Mouse (Mus musculus): ENCODE measurements at regions not wholly inside any gene's neighbourhood (a gene's known extent, or its start where the extent isn't known, plus 50 kb on each side); places are given as distances from the start of the nearest gene placed in this dataset.

DNA sequence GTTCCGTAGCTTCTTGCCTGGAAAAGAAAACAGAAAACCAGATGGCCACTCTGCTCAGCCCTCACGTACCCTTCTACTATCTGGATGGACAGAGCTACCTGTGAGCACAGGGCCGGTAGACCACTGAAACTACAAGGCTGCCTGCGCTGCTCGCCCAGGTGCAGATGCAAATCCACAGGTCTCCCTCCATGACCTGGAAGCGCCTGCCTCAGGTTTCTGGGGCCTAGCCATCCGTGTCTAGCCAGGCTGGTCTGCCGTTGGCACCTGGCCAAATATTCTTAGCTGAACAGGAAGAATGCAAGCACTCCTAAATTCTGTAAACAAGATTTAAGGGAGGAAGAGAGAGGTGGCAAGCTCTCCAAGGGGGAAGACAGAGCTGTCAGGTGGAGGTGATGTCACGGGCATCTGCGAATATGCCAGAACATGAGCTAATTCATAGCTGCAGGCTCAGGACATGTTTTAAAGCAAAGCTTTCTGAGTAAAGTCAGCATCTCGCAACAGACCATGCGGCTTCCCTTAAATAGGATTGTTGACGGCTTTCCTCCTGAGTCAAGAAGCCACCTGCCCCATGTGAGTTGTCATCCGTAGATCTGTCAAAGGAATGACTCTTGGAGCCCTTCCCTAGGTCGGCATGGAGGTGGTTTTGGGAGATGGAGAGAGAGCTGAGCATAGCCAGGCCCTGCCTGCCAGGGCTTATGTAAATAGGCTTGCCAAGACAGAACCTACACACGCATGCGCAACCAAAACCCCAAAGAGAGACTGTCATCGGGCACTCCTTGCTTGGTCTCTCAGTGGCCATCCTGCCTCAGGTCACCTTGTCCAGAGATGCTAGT lies 76.8 kb upstream of the Synm start:
- no peak overlapping the region for H3K9ac ChIP-seq (replicated peaks)
- no peaks in the 10 kb centered on the region for H3K9me3 ChIP-seq (ENCODE audit: low read length)
- H3K27ac ChIP-seq (ENCODE audit: low read depth): no peak overlapping the region
- H3K4me3 ChIP-seq (ENCODE audit: low read depth, low read length): no peak overlapping the region
- 76% methylated on average over 18 of the region's 18 CpGs for WGBS (ENCODE audit: insufficient replicate concordance)
- no peak overlapping the region for H3K4me2 ChIP-seq (ENCODE audit: low read depth, low read length)
- TF ChIP-seq EP300 (IDR thresholded peaks at IDR 0.05; ENCODE audit: low read depth) (no peak), CTCF (IDR thresholded peaks at IDR 0.05; ENCODE audit: low read depth) (no peak)
- H3K4me1 ChIP-seq (ENCODE audit: insufficient read depth): no peaks in the 10 kb centered on the region
- DNase-seq (no peak), ATAC-seq (no peak)
- no peaks in the 10 kb centered on the region for H3K27me3 ChIP-seq (ENCODE audit: insufficient read depth, low read length)
- no peaks in the 10 kb centered on the region for H3K36me3 ChIP-seq (replicated peaks; ENCODE audit: insufficient read depth, low read length)

- Histone ChIP-seq H3K9ac (replicated peaks) (no peak overlapping the region), H3K9me3 (ENCODE audit: low read length) (no peaks in the 10 kb centered on the region), H3K27me3 (ENCODE audit: insufficient read depth, low read length) (no peaks in the 10 kb centered on the region), H3K4me2 (ENCODE audit: low read depth, low read length) (no peak overlapping the region), H3K27ac (ENCODE audit: low read depth) (no peak overlapping the region), H3K4me1 (ENCODE audit: insufficient read depth) (no peaks in the 10 kb centered on the region), H3K36me3 (replicated peaks; ENCODE audit: insufficient read depth, low read length) (no peaks in the 10 kb centered on the region), H3K4me3 (ENCODE audit: low read depth, low read length) (no peak overlapping the region)
- TF ChIP-seq CTCF (IDR thresholded peaks at IDR 0.05; ENCODE audit: low read depth) (no peak), EP300 (IDR thresholded peaks at IDR 0.05; ENCODE audit: low read depth) (no peak)
- no peak for DNase-seq
- no peak for ATAC-seq
- WGBS (ENCODE audit: insufficient replicate concordance): 54% methylated on average over 2 of the region's 2 CpGs
Measured at GRCm38 (mm10) chr7:67831738-67832137, 72.2 kb upstream of the Synm start.

DNA sequence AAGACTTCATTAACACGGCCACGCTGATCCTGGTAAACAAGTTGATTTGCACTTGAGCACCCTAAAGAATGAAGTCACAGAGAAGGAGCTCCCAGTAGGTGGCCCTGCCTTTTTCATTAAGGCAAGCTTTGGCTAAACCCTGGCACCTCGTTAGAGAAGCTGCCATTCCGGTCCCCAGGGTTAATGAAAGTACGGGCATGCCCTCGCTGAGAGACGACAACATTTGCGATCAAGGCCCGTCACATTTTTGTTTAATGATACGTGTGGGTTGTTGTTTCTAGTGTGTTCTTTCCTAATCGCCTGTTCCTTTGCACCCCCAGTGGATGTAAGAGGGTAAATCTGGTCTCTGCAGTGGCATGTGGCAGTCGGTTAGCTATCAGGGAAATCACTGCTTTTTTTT lies 67.8 kb upstream of the Synm start:
- H3K4me1 ChIP-seq (ENCODE audit: insufficient read depth): no peaks in the 10 kb centered on the region
- no peaks in the 10 kb centered on the region for H3K27me3 ChIP-seq (ENCODE audit: insufficient read depth, low read length)
- TF ChIP-seq EP300 (IDR thresholded peaks at IDR 0.05; ENCODE audit: low read depth) (no peak), CTCF (IDR thresholded peaks at IDR 0.05; ENCODE audit: low read depth) (no peak)
- DNase-seq (no peak), ATAC-seq (no peak)
- no peaks in the 10 kb centered on the region for H3K36me3 ChIP-seq (replicated peaks; ENCODE audit: insufficient read depth, low read length)
- no peak overlapping the region for H3K4me3 ChIP-seq (ENCODE audit: low read depth, low read length)
- WGBS (ENCODE audit: insufficient replicate concordance): 58% methylated on average over 12 of the region's 12 CpGs
- no peak overlapping the region for H3K4me2 ChIP-seq (ENCODE audit: low read depth, low read length)
- H3K9ac ChIP-seq (replicated peaks): no peak overlapping the region
- H3K27ac ChIP-seq (ENCODE audit: low read depth): no peak overlapping the region
- no peaks in the 10 kb centered on the region for H3K9me3 ChIP-seq (ENCODE audit: low read length)

DNA sequence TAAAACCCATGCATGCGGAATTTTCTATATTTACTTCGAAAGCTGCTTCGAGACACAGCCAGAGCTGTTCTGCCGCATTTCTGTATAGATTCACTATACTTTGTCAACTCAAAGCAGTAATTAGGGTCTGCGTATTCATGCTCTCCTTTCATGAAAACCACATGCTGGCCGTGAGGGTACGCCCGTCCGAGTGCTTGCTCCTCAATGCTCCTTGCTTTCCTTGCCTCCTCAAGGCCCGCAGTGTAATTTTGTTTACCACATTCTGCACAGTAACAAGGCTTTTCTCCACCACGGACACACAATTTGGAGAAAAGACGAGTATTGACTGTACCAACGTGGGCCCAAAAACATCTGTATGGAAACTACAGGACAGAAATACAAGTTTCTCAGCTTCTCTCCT lies 67.4 kb upstream of the Synm start:
- Histone ChIP-seq H3K4me2 (ENCODE audit: low read depth, low read length) (no peak overlapping the region), H3K36me3 (replicated peaks; ENCODE audit: insufficient read depth, low read length) (no peaks in the 10 kb centered on the region), H3K27me3 (ENCODE audit: insufficient read depth, low read length) (no peaks in the 10 kb centered on the region), H3K9ac (replicated peaks) (no peak overlapping the region), H3K4me1 (ENCODE audit: insufficient read depth) (no peaks in the 10 kb centered on the region), H3K27ac (ENCODE audit: low read depth) (no peak overlapping the region), H3K4me3 (ENCODE audit: low read depth, low read length) (no peak overlapping the region), H3K9me3 (ENCODE audit: low read length) (no peaks in the 10 kb centered on the region)
- 82% methylated on average over 13 of the region's 13 CpGs for WGBS (ENCODE audit: insufficient replicate concordance)
- ATAC-seq: no peak
- TF ChIP-seq EP300 (IDR thresholded peaks at IDR 0.05; ENCODE audit: low read depth): no peak
- no peak for TF ChIP-seq CTCF (IDR thresholded peaks at IDR 0.05; ENCODE audit: low read depth)
- no peak for DNase-seq

- Histone ChIP-seq H3K4me2 (ENCODE audit: low read depth, low read length) (no peak overlapping the region), H3K27me3 (ENCODE audit: insufficient read depth, low read length) (no peaks in the 10 kb centered on the region), H3K9me3 (ENCODE audit: low read length) (no peaks in the 10 kb centered on the region), H3K4me1 (ENCODE audit: insufficient read depth) (no peaks in the 10 kb centered on the region), H3K9ac (replicated peaks) (no peak overlapping the region), H3K4me3 (ENCODE audit: low read depth, low read length) (no peak overlapping the region), H3K27ac (ENCODE audit: low read depth) (no peak overlapping the region), H3K36me3 (replicated peaks; ENCODE audit: insufficient read depth, low read length) (no peaks in the 10 kb centered on the region)
- no peak for DNase-seq
- 83% methylated on average over 6 of the region's 6 CpGs for WGBS (ENCODE audit: insufficient replicate concordance)
- ATAC-seq: no peak
- TF ChIP-seq CTCF (IDR thresholded peaks at IDR 0.05; ENCODE audit: low read depth): no peak
- no peak for TF ChIP-seq EP300 (IDR thresholded peaks at IDR 0.05; ENCODE audit: low read depth)
Measured at GRCm38 (mm10) chr7:67826368-67826767, 66.8 kb upstream of the Synm start.

- no peak for DNase-seq
- H3K9ac ChIP-seq (replicated peaks): no peak overlapping the region
- no peak for ATAC-seq
- no peaks in the 10 kb centered on the region for H3K36me3 ChIP-seq (replicated peaks; ENCODE audit: insufficient read depth, low read length)
- WGBS (ENCODE audit: insufficient replicate concordance): 72% methylated on average over 7 of the region's 7 CpGs
- H3K4me1 ChIP-seq (ENCODE audit: insufficient read depth): no peaks in the 10 kb centered on the region
- H3K9me3 ChIP-seq (ENCODE audit: low read length): no peaks in the 10 kb centered on the region
- H3K27ac ChIP-seq (ENCODE audit: low read depth): no peak overlapping the region
- no peaks in the 10 kb centered on the region for H3K27me3 ChIP-seq (ENCODE audit: insufficient read depth, low read length)
- no peak overlapping the region for H3K4me3 ChIP-seq (ENCODE audit: low read depth, low read length)
- TF ChIP-seq CTCF (IDR thresholded peaks at IDR 0.05; ENCODE audit: low read depth) (no peak), EP300 (IDR thresholded peaks at IDR 0.05; ENCODE audit: low read depth) (no peak)
- H3K4me2 ChIP-seq (ENCODE audit: low read depth, low read length): no peak overlapping the region
Measured at GRCm38 (mm10) chr7:67825636-67826280, 66.2 kb upstream of the Synm start.

Measured in liver, postnatal 0 days (tissue).